Mouse (Mus musculus) CD4-positive, CD25-positive, alpha-beta regulatory T cell, adult 4 months (primary cell): ENCODE results near the gene Gadl1. TPM values are rescaled to one million over a fixed set of nuclear protein-coding genes. Genes with fewer than 3 reads are reported as not detected.

Experiments
- ATAC-seq: one replicate; pipeline ENCODE4 v1.8.0; 2017
- polyA plus RNA-seq, 2 experiments: library from polyadenylated mRNA; unstranded; fragments of 100-300 nt; shearing (Covaris generic); gene quantifications; one replicate each; pipeline ENCODE4 v1.2.1; 2017

Gadl1 gene
- polyA plus RNA-seq, 2 experiments from 2014 or later: not detected

- no peak for ATAC-seq
Observed at GRCm38 (mm10) chr9:115939420-115939819, 30.2 kb downstream of the Gadl1 start.

DNA sequence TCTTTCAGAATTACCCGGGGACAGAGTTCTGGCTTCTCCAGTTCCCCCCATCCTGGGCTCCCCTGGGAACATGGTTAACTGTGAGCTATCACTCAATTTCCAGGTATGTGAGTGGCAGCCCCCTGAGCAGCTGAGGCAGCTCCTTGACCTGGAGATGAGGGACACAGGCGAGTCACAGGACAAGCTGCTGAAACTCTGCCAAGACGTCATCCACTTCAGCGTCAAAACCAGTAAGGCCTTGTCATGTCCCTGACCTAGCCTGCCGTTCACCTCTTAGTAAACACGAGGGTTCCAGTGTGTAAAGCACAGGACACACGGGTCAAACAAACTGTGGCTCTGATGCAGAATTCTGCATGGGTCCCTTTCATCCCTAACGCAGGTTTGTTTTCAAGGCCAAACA is 31.9 kb downstream of the Gadl1 start:
- no peak for ATAC-seq

- no peak for ATAC-seq
Observed at GRCm38 (mm10) chr9:115942486-115942885, 33.2 kb downstream of the Gadl1 start.

DNA sequence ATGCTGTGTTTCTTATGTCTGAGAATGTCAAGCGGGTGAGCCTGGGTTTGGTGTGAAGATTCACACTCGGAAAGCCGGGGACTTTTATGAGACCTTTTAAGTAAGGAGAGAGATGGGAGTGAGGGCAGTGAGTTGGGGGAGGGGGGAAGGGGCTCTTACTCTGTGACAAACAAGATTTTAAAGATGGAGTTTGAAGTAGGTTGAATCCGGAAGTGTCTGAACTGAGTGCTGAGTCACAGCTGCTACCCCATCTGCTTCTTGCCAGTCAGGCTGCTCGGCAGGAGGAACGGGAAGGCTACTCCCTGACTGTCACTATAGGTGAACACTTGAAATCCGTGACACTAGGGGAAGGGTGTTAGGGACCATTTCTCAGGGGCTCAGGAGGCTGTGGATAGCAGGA is 33.7 kb downstream of the Gadl1 start:
- no peak for ATAC-seq

- no peak for ATAC-seq
Observed at GRCm38 (mm10) chr9:115943577-115944320, 34.5 kb downstream of the Gadl1 start.

DNA sequence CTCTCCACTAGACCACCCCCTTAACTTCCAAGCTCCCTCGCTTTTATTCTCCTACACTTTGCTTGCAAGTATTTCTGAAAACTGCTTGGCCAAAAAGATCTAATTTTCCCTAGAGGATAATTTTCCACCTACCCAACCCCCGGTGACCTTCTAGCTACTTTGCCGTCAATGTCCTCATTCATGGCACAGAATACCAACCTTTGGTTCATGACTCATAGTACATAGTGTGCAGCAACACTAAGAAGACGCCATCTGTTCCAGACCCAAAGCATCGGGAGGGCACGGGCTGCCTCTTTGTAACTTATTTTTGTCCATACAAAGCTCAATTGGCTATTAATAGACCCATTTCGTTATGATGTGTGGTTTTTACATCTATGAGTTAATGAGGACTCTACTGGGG is 55.8 kb downstream of the Gadl1 start:
- ATAC-seq: no peak

- no peak for ATAC-seq
Observed at GRCm38 (mm10) chr9:115966116-115966515, 56.9 kb downstream of the Gadl1 start.

DNA sequence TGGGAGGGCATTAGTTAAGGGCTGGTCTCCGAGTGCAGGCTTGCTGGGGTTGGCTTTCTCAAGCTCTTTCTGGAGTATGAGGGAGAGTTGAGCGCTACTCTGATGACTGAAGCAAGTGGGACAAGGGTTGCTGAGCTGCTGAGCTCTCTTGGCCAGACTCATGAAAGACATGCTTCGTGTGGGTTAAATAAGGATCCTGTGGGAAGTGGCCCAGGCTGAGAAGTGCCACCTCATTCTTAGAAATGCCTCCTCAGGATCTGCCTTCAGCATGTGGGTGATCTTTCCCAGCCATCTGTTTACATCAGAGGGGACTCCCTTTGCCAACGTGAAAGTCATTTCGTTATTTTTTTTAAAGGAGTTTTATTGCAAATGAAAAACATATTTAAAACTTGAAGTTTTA is 57.5 kb downstream of the Gadl1 start:
- no peak for ATAC-seq

- ATAC-seq: no peak
Observed at GRCm38 (mm10) chr9:115967638-115968037, 58.4 kb downstream of the Gadl1 start.

DNA sequence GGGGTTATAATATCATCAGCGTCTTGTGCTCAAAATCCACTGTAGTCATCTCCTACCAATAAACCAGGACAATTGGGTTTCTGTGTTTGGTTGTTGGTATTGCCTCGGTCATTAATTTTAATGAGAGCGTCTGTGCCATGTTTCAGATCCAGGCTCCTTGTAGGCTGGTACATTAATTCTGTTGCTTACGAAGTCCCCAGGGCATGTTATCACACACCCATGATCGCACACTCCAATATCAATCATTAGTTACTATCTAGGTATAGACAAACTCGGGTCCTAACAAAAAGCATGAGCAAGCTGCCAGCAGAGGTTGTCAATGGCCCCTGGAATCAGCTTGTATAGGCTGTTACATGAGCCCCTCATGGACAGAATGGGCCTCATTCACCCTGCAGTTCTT is 67.6 kb downstream of the Gadl1 start:
- ATAC-seq: no peak

- ATAC-seq: no peak
Observed at GRCm38 (mm10) chr9:115977598-115978240, 68.5 kb downstream of the Gadl1 start.

GRCm38 (mm10) chr9:115978478-115978877 is 69.2 kb downstream of the Gadl1 start:
- ATAC-seq: no peak

DNA sequence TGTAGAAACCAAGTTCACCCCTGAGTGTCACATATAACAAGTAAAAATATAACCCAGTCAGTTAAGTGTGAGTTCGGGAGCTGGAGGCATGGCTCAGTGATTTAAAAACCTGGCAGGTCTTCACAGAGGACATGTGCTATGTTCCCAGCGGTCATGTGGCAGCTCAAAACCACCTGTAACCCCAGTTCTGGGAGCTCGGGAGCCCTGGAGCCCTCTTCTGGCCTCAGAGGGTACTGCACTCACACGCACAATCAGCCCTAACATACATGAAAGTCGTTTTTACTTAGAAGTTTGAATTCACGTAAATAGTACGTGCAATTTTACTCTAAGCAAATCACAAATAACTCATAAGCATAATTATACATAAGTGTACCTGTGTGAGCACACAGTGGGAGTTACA is 81.4 kb downstream of the Gadl1 start:
- ATAC-seq: no peak

GRCm38 (mm10) chr9:115994772-115995171 is 85.5 kb downstream of the Gadl1 start:
- no peak for ATAC-seq

DNA sequence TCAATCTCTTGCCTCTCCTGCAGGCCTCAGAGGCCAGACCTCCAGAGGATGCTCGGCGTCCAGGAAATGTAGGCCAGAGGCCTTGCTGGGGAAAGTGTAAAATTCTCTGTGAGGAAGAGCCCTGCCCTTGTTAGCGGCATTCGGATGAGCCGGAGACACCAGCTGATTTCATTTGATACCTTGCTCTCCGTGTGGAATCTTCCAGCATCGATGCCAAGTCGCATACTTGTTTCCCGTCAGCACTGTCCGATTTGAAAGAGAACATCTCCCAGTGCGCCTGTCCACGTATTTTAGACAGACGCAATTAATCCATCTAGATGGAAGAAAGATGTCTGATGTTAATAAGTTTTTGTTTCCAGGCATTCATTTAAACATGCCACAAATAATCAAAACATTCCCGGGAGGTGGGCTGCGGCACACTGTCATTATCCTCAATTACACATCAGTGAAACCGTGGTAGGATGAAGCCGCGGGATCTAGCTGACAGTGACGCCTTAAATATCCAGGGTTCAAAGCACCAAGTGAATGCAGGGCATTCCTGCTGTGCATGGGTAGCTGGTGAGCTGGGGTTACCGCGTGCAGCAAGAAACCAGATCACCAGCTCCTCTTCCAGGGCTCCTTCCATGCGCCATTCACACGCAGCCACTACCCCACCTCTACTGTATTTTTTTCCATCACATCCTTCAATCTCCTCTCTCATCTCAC is 86.8 kb downstream of the Gadl1 start:
- no peak for ATAC-seq

- ATAC-seq: no peak
Observed at GRCm38 (mm10) chr9:115998383-115998782, 89.1 kb downstream of the Gadl1 start.

- ATAC-seq: peak; percentile 75
Observed at GRCm38 (mm10) chr9:115999361-115999990, 90.2 kb downstream of the Gadl1 start.

DNA sequence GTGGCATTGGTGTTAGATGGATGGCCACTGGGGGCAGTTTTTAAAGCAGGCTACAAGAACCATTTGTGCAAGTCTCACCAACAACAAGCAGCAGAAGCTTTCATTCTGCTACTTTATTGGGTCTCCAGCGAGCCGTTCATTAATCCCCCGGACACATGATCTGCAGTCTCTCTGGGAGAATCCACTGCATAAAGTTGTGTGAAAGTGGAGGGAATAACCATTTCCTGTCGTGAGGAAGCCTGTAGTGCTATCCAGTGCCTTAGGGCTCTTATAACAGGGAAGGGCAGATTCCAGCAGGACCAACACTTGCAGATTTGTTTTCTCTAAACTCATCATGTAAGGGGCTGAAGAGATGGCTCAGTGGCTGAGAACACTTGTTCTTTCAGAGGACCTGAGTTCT is 104.7 kb downstream of the Gadl1 start:
- ATAC-seq: no peak

DNA sequence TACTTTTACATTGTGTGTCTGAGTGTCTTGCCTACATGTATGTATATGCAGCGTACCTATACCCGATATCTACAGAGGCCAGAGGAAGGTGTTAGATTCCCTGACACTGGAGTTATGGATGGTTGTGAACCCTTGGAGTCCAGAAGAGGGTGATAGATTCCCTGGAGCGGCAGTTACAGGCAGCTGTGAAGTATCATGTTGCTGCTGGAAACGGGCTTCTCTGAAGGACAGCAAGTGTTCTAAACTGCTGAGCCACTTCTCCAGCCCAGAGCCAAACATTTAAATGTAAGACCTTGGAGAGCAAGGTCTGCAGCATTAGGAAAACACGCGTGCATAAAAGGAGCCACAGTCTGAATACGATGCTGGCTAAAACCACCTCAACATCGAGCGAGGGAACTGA is 107.0 kb downstream of the Gadl1 start:
- ATAC-seq: no peak

- no peak for ATAC-seq
Observed at GRCm38 (mm10) chr9:116017091-116017490, 107.8 kb downstream of the Gadl1 start.

DNA sequence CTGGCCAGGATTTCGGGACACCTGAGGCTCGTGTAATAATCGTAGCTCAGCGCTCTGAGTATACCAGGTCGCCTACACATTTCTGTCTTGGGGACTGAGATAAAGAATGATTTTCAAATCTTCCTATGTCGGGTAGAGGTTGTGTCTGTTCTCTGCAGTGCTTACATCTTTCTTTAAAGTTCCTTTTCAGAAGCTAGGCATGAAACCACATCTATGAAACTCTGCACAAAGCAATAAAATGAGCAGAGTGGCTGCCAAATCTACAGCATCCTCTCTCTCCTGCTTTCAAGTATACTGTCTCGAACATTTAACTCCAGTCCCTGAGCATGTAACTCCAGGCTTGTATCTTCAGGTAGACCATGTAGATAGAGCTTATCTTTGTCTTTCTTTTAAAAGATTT is 109.3 kb downstream of the Gadl1 start:
- no peak for ATAC-seq

DNA sequence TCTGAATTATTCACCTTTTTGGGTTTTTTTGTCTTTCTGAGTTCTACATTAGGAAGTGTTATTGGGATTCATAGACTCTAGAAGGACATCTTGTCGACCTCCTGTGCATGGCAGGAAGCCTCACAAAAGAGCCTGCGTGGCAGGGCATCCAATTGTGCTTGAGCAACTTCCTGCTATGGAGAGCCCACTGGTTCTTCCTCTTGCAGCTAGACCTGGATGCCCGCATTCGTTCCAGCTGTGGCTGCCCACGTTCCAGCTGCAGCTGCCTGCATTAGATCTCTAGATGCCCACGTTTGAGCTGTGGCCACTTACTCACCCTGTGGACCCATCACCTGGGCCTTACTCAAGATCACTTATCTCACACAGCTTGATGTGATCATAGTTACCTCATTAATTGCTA is 116.1 kb downstream of the Gadl1 start:
- ATAC-seq: no peak

GRCm38 (mm10) chr9:116029076-116029475 is 119.8 kb downstream of the Gadl1 start:
- ATAC-seq: no peak
